Mouse (Mus musculus) limb, embryonic 10.5 days (tissue): ENCODE data around the gene Cyp1b1. TPM values are rescaled to one million over a fixed set of nuclear protein-coding genes. Genes with fewer than 3 reads are reported as not detected.

Experiments used
- DNase-seq: peaks from one replicate; pipeline ENCODE4 v3.0.0-alpha.2; 2017; ENCODE audit warnings: low spot score
- H3K27ac ChIP-seq: fragments of 300-500 bp; sonication (generic); 2 replicates; pipeline ENCODE4 v1.5.1; 2016; ENCODE audit warnings: mild to moderate bottlenecking
- H3K27me3 ChIP-seq: fragments of 300-500 bp; sonication (generic); 2 replicates; pipeline ENCODE4 v1.6.1; 2016; ENCODE audit warnings: low read depth, mild to moderate bottlenecking; ENCODE audit not compliant: poor library complexity, severe bottlenecking
- H3K36me3 ChIP-seq: fragments of 300-500 bp; sonication (generic); 2 replicates; pipeline ENCODE4 v1.6.1; 2016; ENCODE audit warnings: mild to moderate bottlenecking, moderate library complexity
- H3K4me1 ChIP-seq: fragments of 300-500 bp; sonication (generic); 2 replicates; pipeline ENCODE4 v1.6.1; 2016
- H3K4me3 ChIP-seq: fragments of 300-500 bp; sonication (generic); 2 replicates; pipeline ENCODE4 v1.5.1; 2016; ENCODE audit warnings: mild to moderate bottlenecking, moderate library complexity
- H3K9me3 ChIP-seq: fragments of 300-500 bp; sonication (generic); replicated peaks from 2 replicates; pipeline ENCODE4 v1.6.1; 2016; ENCODE audit warnings: mild to moderate bottlenecking
- WGBS: fragments of 180-500 bp; shearing (Covaris S2); methylation state at CpG from one replicate; pipeline ENCODE4 v1.1.7; 2016; 5-methylcytosine and 5-hydroxymethylcytosine counted together
- polyA plus RNA-seq: library from polyadenylated mRNA; unstranded; fragments of >200 nt; fragmentation: Nextera tagmentation; extraction: Ambion mirVana; gene quantifications from 2 replicates; pipeline ENCODE4 v1.2.1, GENCODE M21; 2016

Gene Cyp1b1
- polyA plus RNA-seq, 1 experiment from 2014 or later = 5.0 TPM

DNA sequence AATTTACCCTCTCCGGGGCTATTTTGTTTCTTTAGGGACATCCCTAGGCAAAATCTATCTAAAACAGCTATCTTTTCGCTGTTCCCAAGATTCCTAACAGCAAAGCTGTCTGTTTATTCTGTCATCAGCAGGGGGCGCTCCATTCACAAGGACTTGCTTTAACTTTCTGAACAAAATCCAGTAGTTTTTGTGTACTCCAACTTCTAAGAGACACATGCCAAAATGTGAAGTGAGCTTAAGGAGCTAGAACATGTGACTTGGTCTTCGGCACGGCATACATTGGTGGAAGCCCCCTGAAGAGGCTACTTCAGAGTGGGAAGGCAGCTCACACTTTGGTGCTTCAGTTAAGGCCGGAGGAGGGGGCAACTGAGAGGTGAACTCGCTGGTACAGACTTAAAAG is 53.5 kb downstream of the Cyp1b1 start:
- WGBS = 52% methylated on average over 7 of the region's 7 CpGs

DNA sequence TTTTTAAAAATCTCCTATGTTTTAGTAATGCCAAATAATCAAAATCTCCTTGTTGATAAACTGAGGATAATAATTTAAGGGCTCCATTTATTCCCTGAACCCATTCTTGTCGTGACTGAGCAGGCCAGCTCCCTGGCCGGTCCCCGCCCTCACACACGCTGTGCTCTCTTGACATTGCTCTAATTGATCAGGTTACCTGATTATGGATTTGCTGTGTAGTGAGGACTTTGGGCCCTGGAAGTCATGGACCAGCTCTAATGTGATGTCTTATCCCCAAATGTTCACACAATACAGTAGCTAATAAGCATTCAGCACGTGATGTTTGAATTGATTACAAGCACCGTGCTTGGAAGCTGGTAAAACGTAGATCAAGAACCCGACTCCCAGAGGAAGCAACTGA is 56.0 kb downstream of the Cyp1b1 start:
- no peak for DNase-seq
- Histone ChIP-seq H3K36me3 (no peaks in the 10 kb centered on the region), H3K9me3 (no peaks in the 10 kb centered on the region), H3K4me1 (no peaks in the 10 kb centered on the region), H3K4me3 (no peak overlapping the region), H3K27me3 (no peaks in the 10 kb centered on the region), H3K27ac (no peak overlapping the region)
- WGBS = 74% methylated on average over 8 of the region's 8 CpGs

More for the DNA sequence above, 53.5 kb downstream of the Cyp1b1 start:
- H3K36me3 ChIP-seq = no peaks in the 10 kb centered on the region
- peak; percentile 76 for DNase-seq
- no peak overlapping the region for H3K27ac ChIP-seq
- no peak overlapping the region for H3K4me3 ChIP-seq
- no peaks in the 10 kb centered on the region for H3K9me3 ChIP-seq
- no peaks in the 10 kb centered on the region for H3K27me3 ChIP-seq
- H3K4me1 ChIP-seq = no peaks in the 10 kb centered on the region

DNA sequence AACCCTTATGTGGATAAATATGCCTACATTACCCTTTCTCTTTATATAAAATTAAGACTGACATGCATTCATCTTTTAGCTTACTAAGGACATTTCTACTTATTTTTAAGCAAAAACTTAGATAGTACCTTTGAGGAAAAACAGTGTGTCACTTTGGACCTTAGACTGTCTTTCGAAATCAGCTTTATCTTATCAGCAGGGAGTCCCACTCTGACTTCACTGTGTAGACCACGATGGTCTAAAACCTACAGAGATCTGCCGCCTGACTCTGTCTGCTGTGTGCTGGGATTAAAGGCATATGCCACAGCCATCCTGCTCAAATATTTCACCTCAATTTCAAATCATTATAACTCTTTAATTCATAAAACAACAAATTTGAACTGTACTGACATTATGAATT is 56.4 kb downstream of the Cyp1b1 start:
- no peak overlapping the region for H3K4me3 ChIP-seq
- no peaks in the 10 kb centered on the region for H3K27me3 ChIP-seq
- 73% methylated on average over 3 of the region's 3 CpGs for WGBS
- H3K9me3 ChIP-seq = no peaks in the 10 kb centered on the region
- no peaks in the 10 kb centered on the region for H3K36me3 ChIP-seq
- H3K27ac ChIP-seq = no peak overlapping the region
- no peaks in the 10 kb centered on the region for H3K4me1 ChIP-seq
- no peak for DNase-seq

DNA sequence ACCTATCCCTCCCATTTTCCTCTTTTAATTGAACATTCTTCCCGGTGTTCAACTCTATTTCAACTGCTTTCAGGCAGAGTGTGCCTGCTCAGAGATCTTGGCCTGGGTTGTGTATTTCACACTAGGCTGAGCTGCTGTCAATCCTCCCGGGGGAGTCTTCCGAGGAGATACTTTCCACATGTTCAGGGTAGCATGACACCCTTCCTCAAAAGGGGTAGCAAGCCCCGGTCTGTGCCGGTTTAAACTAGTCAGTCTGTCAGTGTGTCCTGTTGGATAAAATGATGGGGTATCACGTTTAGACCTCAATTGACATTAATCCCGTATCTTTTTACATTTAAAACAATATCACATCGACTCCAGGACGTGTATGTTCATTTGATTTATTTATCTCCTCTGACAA is 57.1 kb downstream of the Cyp1b1 start:
- WGBS = 60% methylated on average over 9 of the region's 9 CpGs
- H3K4me1 ChIP-seq = no peaks in the 10 kb centered on the region

DNA sequence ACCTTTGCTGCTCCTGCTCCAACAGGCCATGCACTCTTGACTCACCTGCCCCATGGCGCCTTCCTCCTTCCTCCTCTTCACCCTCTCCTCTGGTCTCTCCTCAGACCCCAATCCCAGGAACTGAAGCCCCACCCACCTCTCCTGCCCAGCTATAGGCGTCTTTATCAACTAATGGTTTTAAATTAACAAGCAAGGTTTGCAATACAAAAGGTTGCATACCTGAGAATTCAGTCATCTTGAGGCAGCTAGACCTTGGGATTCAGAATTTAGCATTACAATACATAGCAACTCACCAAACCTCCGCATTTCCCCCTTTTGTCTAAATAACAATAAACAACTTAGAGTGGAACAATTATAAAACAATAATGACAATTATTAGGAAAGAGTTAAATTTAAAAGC is 60.7 kb downstream of the Cyp1b1 start:
- 63% methylated on average over 3 of the region's 3 CpGs for WGBS
- DNase-seq = no peak
- H3K27me3 ChIP-seq = no peaks in the 10 kb centered on the region
- H3K4me3 ChIP-seq = no peak overlapping the region
- H3K36me3 ChIP-seq = no peaks in the 10 kb centered on the region
- H3K4me1 ChIP-seq = no peaks in the 10 kb centered on the region
- H3K9me3 ChIP-seq = no peaks in the 10 kb centered on the region
- H3K27ac ChIP-seq = no peak overlapping the region

More for the DNA sequence above, 57.1 kb downstream of the Cyp1b1 start:
- H3K36me3 ChIP-seq = no peaks in the 10 kb centered on the region
- H3K27me3 ChIP-seq = no peaks in the 10 kb centered on the region
- H3K27ac ChIP-seq = no peak overlapping the region
- no peaks in the 10 kb centered on the region for H3K9me3 ChIP-seq
- no peak overlapping the region for H3K4me3 ChIP-seq
- DNase-seq = no peak

DNA sequence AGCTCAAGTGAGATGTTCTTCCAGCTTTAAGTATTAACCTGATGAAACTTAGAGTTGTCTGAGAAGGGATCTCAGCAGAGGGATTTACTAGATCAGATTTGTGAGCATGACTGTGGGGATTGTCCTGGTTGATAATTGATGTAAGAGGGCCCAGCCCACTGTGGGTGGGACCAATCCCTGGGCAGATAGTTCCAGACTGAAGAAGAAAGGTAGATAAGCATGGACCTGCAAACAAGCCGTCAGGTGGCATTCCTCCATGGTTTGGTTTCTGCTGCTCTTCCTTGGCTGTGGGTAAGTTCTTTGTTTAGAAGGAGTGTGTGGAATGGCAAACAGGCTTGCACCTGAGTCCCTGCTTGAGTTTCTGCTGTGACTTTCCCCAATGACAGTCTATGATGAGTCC is 61.7 kb downstream of the Cyp1b1 start:
- 74% methylated on average over 1 of the region's 1 CpGs for WGBS
- Histone ChIP-seq H3K4me1 (no peaks in the 10 kb centered on the region), H3K27ac (no peak overlapping the region), H3K4me3 (no peak overlapping the region), H3K27me3 (no peaks in the 10 kb centered on the region), H3K9me3 (no peaks in the 10 kb centered on the region), H3K36me3 (no peaks in the 10 kb centered on the region)
- no peak for DNase-seq

Other genes with a start within 250 kb of the Cyp1b1 start
- 7.2 and 10.0 TPM in 2 replicates for gene Rmdn2, start 103.2 kb downstream of the Cyp1b1 start, polyA plus RNA-seq
- 37.8 and 38.7 TPM in 2 replicates for gene Atl2, start 181.1 kb upstream of the Cyp1b1 start, polyA plus RNA-seq